17 mouse cellular contexts compared by ENCODE assay signal in genomic region chr6:7706796-7707195, GRCm38 (mm10).
"Had no signal": no experiment of that assay in that cellular context is flagged by ENCODE, and none has a peak within 500 bp of the region (broad histone marks: within the 10 kb centered on the region; RNA-seq: fewer than 3 reads in every experiment).

No protein-coding gene starts in this region.

- H3K4me3 ChIP-seq: midbrain, embryonic 10.5 days; midbrain, embryonic 13.5 days; midbrain, embryonic 15.5 days; myocyte; neural tube, embryonic 13.5 days; neural tube, embryonic 15.5 days; stomach, embryonic 15.5 days had no signal

- H3K27ac ChIP-seq: midbrain, embryonic 10.5 days; midbrain, embryonic 13.5 days; midbrain, embryonic 15.5 days; neural tube, embryonic 13.5 days; neural tube, embryonic 15.5 days; stomach, embryonic 15.5 days; stomach, postnatal 0 days had no signal

- DNase-seq: lung, adult 18-20 months; lung, embryonic 14.5 days; lung, postnatal 10 days; lung, postnatal 4 days; retina, postnatal 1 day; right cerebral cortex, adult 18-20 months; thymus, adult 2 months; thymus, postnatal 14 days; thymus, postnatal 36 days had no signal

- H3K9ac ChIP-seq: lung, embryonic 14.5 days; midbrain, embryonic 13.5 days; midbrain, embryonic 15.5 days; neural tube, embryonic 13.5 days; neural tube, embryonic 15.5 days; stomach, embryonic 15.5 days had no signal

- H3K4me2 ChIP-seq: lung, embryonic 14.5 days; midbrain, embryonic 13.5 days; midbrain, embryonic 15.5 days; neural tube, embryonic 13.5 days; neural tube, embryonic 15.5 days; stomach, embryonic 15.5 days had no signal

- H3K9me3 ChIP-seq: midbrain, embryonic 10.5 days; midbrain, embryonic 13.5 days; midbrain, embryonic 15.5 days; neural tube, embryonic 13.5 days; neural tube, embryonic 15.5 days; stomach, embryonic 15.5 days had no signal

- H3K36me3 ChIP-seq: midbrain, embryonic 10.5 days; midbrain, embryonic 13.5 days; midbrain, embryonic 15.5 days; neural tube, embryonic 13.5 days; neural tube, embryonic 15.5 days; stomach, embryonic 15.5 days had no signal

- H3K4me1 ChIP-seq: midbrain, embryonic 10.5 days; midbrain, embryonic 13.5 days; midbrain, embryonic 15.5 days; neural tube, embryonic 13.5 days; neural tube, embryonic 15.5 days; stomach, embryonic 15.5 days had no signal

- H3K27me3 ChIP-seq: midbrain, embryonic 13.5 days; midbrain, embryonic 15.5 days; neural tube, embryonic 13.5 days; neural tube, embryonic 15.5 days; stomach, embryonic 15.5 days had no signal

- ATAC-seq: midbrain, embryonic 13.5 days; midbrain, embryonic 15.5 days had no signal
